Mouse (Mus musculus) forebrain, postnatal 0 days (tissue): ENCODE results near the gene Marveld1. TPM values are rescaled to one million over a fixed set of nuclear protein-coding genes. Genes with fewer than 3 reads are reported as not detected.
A peak's percentile ranks its signal among the peaks of the same experiment; 100 is the strongest.

ENCODE experiments used
- ATAC-seq: fragments of 200-750 bp; cut with Nextera tagmentation; 2 replicates; pipeline ENCODE4 v1.8.0; 2017; ENCODE audit warnings: mild to moderate bottlenecking, moderate library complexity
- DNase-seq: peaks from one replicate; pipeline ENCODE4 v3.0.0-alpha.2; 2015
- H3K27ac ChIP-seq: fragments of 300-500 bp; sonication (generic); 2 replicates; pipeline ENCODE4 v1.5.1; 2014; ENCODE audit warnings: low read depth, mild to moderate bottlenecking, antibody characterized with exemption, low read length, moderate library complexity, mixed read lengths
- H3K27me3 ChIP-seq: fragments of 300-500 bp; sonication (generic); 2 replicates; pipeline ENCODE4 v1.6.1; 2014; ENCODE audit warnings: mild to moderate bottlenecking, low read length, mixed read lengths; ENCODE audit not compliant: insufficient read depth
- H3K36me3 ChIP-seq: fragments of 300-500 bp; sonication (generic); 2 replicates; pipeline ENCODE4 v1.6.1; 2014; ENCODE audit warnings: mild to moderate bottlenecking, moderate library complexity; ENCODE audit not compliant: insufficient read depth
- H3K4me1 ChIP-seq: fragments of 300-500 bp; sonication (generic); 2 replicates; pipeline ENCODE4 v1.6.1; 2014; ENCODE audit warnings: antibody characterized with exemption; ENCODE audit not compliant: insufficient read depth
- H3K4me2 ChIP-seq: fragments of 300-500 bp; sonication (generic); 2 replicates; pipeline ENCODE4 v1.6.1; 2014; ENCODE audit warnings: low read depth, mild to moderate bottlenecking, moderate library complexity
- H3K4me3 ChIP-seq: fragments of 300-500 bp; sonication (generic); 2 replicates; pipeline ENCODE4 v1.5.1; 2014; ENCODE audit warnings: low read depth, low read length, mixed read lengths
- H3K9ac ChIP-seq: fragments of 300-500 bp; sonication (generic); 2 replicates; pipeline ENCODE4 v1.6.1; 2014; ENCODE audit warnings: mild to moderate bottlenecking
- H3K9me3 ChIP-seq: fragments of 300-500 bp; sonication (generic); 2 replicates; pipeline ENCODE4 v1.6.1; 2016; ENCODE audit warnings: low read length
- CTCF ChIP-seq: sonication (generic); IDR thresholded peaks from 2 replicates; pipeline ENCODE4 v1.5.1; 2016; ENCODE audit warnings: antibody characterized with exemption, control low read depth, low read depth
- WGBS: fragments of 180-500 bp; shearing (Covaris S2); extraction: QIAGEN DNeasy Blood & Tissue Kit; methylation state at CpG from one replicate; pipeline ENCODE4 v1.1.7; 2014; 5-methylcytosine and 5-hydroxymethylcytosine counted together
- polyA plus RNA-seq: library from polyadenylated mRNA; unstranded; fragments of >200 nt; fragmentation: Nextera tagmentation; extraction: Ambion mirVana; gene quantifications from 2 replicates; pipeline ENCODE4 v1.2.1, GENCODE M21; 2015
- total RNA-seq: library from RNA; depleted of rRNA; stranded (reverse); fragments of >200 nt; gene quantifications from 2 replicates; pipeline ENCODE4 v1.2.3, GENCODE M21; 2014

Marveld1 gene
- total and polyA plus RNA-seq, 2 experiments from 2014 or later = 4.3 to 11.9 TPM

DNA sequence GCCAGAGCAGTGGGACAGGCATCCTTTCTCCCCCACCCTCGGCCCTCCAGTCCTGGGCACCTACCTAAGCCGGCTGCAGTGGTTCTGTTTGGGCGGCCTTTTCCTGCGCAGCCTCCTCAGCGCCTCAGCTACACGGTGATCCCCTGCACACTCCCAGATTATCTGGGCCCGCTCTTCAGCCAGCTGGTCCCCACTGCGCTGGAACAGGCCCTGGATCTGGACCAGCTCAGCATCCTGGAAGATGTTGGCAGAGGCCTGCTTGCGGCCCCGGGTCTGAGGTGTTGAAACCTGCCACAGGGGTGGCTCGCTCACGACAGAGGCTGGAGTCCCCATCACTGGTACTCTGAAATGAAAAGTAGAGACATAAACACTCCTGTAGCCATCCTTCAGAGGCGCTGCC is 22.5 kb upstream of the Marveld1 start:
- no peak for TF ChIP-seq CTCF
- 78% methylated on average over 13 of the region's 13 CpGs for WGBS

DNA sequence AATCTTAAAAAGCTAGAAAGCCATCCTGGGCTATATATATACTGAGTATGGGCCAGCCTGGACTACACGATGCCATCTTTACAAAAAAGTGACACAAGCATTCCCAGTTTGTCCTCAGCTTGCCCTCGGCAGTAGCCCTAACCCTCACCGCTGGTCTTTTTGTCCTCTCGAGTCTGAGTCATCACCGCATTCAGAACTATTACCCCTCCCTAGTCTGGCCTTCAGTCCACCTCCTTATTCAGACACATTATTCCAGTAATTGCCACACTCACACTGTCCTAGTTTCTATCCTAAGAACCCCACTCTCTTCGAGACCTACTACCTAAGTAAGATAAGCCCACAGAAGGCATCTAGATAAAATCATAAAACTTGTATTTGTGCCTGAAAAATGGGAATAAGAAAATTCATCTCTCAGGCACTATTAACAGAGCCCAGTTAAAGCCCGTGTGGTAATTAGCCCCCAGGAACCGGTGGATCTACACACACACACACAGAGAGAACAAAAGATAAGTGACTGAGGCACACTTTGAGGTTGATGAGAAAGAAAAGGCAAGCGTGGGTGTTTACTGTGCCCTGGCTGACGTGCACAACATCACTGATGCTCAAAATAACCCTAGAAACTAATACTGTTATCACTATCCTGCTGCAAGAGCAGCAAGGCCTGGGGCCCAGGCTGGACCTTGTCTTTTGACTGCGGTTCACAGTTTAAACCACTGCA is 21.5 kb upstream of the Marveld1 start:
- DNase-seq (no peak), ATAC-seq (no peak)
- Histone ChIP-seq H3K4me3 (no peak overlapping the region), H3K27me3 (no peaks in the 10 kb centered on the region), H3K4me2 (no peak overlapping the region), H3K36me3 (peaks cover 30% of the 10 kb centered on the region), H3K4me1 (peaks cover 7% of the 10 kb centered on the region), H3K9me3 (no peaks in the 10 kb centered on the region), H3K27ac (no peak overlapping the region), H3K9ac (no peak overlapping the region)
- WGBS = 66% methylated on average over 11 of the region's 11 CpGs
- no peak for TF ChIP-seq CTCF

More for the DNA sequence above, 22.5 kb upstream of the Marveld1 start:
- ATAC-seq (no peak), DNase-seq (no peak)
- no peak overlapping the region for H3K4me3 ChIP-seq
- H3K36me3 ChIP-seq = peaks cover 40% of the 10 kb centered on the region
- no peaks in the 10 kb centered on the region for H3K27me3 ChIP-seq
- no peak overlapping the region for H3K4me2 ChIP-seq
- H3K4me1 ChIP-seq = peaks cover 7% of the 10 kb centered on the region
- H3K27ac ChIP-seq = no peak overlapping the region
- H3K9me3 ChIP-seq = no peaks in the 10 kb centered on the region
- H3K9ac ChIP-seq = no peak overlapping the region

DNA sequence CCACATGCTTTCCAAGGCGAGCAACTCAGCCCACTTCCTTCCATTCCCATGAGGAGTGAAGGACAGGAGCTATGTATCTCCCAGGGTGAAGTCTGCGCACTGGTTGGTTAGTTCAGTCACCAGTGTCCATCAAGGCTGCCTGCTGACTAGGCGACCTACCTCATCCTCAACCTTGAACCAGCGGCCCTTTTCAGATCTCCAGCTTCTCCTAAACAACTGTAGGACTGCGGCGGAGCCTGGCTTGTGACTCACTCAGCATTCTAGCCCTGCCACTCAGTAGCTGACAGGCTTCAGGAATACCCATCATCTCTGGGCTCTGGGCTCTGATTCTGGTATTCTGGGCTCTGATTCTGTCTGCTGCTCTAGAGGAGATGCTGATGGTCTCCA is 21.0 kb upstream of the Marveld1 start:
- Histone ChIP-seq H3K9ac (no peak overlapping the region), H3K27me3 (no peaks in the 10 kb centered on the region), H3K4me1 (peaks cover 7% of the 10 kb centered on the region), H3K4me3 (no peak overlapping the region), H3K36me3 (peaks cover 25% of the 10 kb centered on the region), H3K4me2 (no peak overlapping the region), H3K27ac (no peak overlapping the region), H3K9me3 (no peaks in the 10 kb centered on the region)
- no peak for DNase-seq
- 93% methylated on average over 6 of the region's 6 CpGs for WGBS
- ATAC-seq = no peak
- TF ChIP-seq CTCF = no peak

DNA sequence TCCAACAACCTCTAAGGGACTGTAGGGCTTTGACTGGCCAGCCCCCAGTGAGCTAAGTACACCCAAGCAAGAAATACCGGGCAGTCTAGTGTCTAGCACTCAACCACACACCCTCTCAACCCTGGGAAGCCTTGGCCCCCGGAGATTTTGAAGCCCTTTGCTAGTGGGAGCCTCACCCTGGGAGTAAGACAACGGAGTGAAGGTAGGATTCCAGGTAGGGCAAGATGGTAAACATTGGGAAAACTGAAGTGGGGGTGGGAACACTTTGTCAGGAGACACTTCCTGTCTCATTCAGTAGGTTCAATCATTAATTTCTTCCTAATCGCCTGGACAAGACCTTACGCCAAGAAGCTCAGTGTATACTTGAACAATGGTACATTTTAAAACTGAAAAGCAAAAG is 20.2 kb upstream of the Marveld1 start:
- DNase-seq = no peak
- WGBS = 92% methylated on average over 5 of the region's 5 CpGs
- TF ChIP-seq CTCF = no peak
- Histone ChIP-seq H3K27ac (no peak overlapping the region), H3K4me1 (peaks cover 7% of the 10 kb centered on the region), H3K36me3 (peaks cover 18% of the 10 kb centered on the region), H3K4me3 (no peak overlapping the region), H3K9me3 (no peaks in the 10 kb centered on the region), H3K9ac (no peak overlapping the region), H3K4me2 (no peak overlapping the region), H3K27me3 (no peaks in the 10 kb centered on the region)
- no peak for ATAC-seq

DNA sequence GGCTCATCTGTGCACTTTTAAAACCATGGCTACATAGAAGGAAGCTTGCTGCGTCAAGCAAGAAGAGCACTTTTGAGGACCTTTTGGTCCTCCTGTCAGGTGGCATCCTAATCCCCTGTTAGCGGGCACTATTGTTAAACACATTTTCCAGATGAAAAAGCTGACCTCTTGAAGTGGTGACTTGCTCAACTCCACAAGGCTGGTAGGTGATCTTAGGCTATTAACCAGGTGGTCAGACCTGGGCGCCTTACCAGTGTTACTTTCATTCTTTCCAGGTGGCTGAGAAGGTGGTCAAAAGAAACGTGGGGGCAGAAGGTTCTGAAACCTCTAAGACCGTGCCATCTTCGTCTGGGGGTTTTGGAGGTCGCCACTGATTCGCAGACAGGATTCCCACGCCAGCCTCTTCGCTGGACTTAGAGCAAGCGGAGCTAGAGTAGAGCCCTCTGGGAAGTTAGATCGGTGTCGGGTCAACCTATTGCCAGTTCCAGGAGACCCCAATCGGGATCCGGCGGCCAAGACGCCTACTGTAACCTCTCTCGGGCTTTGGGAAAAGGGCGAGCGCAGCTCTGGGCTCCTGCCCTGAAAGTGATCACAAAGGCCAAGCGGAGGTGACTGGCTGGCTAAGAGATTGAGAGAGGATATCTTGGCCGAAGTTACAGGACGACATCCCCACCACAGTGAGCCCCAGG is 19.0 kb upstream of the Marveld1 start:
- Histone ChIP-seq H3K4me2 (peak overlapping the region; percentile 98), H3K4me1 (peaks cover 7% of the 10 kb centered on the region), H3K4me3 (peak overlapping the region; percentile 52), H3K27ac (no peak overlapping the region), H3K27me3 (no peaks in the 10 kb centered on the region), H3K9ac (peak overlapping the region; percentile 62), H3K9me3 (no peaks in the 10 kb centered on the region), H3K36me3 (peaks cover 8% of the 10 kb centered on the region; the same call in 1 of the 2 replicates)
- WGBS = 5% methylated on average over 23 of the region's 23 CpGs
- TF ChIP-seq CTCF = no peak
- no peak for DNase-seq
- ATAC-seq = no peak

DNA sequence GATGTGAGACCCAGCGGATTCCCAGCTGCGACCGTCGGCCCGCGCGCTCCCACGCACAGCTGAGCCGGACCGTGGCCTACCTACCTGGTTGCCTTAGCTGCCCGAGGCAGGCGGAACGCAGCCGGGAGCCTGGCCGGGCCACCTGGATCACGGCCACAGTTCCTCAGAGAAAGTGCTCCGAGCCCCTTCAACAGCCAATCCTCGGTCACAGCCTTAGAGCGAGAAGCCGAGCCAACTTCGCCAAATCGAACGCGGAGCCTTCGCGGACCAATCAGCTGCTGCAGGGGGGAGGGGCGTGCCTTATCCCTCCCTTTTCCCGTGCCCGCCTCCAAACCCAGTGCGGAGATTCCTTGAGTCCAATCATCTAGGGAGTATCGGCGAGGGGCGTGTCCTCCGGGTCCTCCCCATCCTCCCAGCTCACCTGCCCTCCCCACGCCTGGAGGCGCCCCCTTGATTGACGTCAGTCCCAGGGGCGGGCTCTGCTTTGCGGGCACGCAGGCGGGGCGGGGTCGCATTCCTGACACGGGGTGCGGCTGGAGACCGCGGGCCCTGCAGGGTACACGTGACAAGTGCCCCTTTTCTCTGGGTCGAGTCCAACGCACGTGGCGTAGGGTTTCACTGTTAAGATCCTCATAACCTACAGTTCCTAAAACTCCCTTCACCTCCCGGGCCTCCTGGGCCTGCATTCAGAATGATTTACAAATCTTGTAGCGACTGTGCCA is 18.3 kb upstream of the Marveld1 start, which contains the start of gene Avpi1:
Avpi1 (minus strand) TSS at position 273 of the 722 bp plus-strand sequence.
- Histone ChIP-seq H3K4me1 (peaks cover 7% of the 10 kb centered on the region), H3K9ac (peak within 1 kb of the TSS; percentile 62), H3K9me3 (no peaks in the 10 kb centered on the region), H3K27me3 (no peaks in the 10 kb centered on the region), H3K36me3 (peaks cover 2% of the 10 kb centered on the region; the same call in 1 of the 2 replicates), H3K4me2 (peak within 1 kb of the TSS; percentile 98), H3K4me3 (peak within 1 kb of the TSS; percentile 52), H3K27ac (peak within 1 kb of the TSS; percentile 22)
- ATAC-seq (peak; percentile 98), DNase-seq (peak; percentile 97)
- no peak for TF ChIP-seq CTCF
- 1% methylated on average over 54 of the region's 54 CpGs for WGBS
